Mouse (Mus musculus): Measurements from ENCODE around the gene Faim2. TPM values are rescaled to one million over a fixed set of nuclear protein-coding genes. Genes with fewer than 3 reads are reported as not detected.

The Faim2 gene
- polyA plus RNA-seq, 1 experiment, result 0.81 TPM

GRCm38 (mm10) chr15:99498356-99498755 is 29.6 kb downstream of the Faim2 start:
- no peak overlapping the region for H3K4me3 ChIP-seq (ENCODE audit: control insufficient read depth, insufficient read depth, low read length)
- 78% methylated on average over 4 of the region's 4 CpGs for WGBS
- TF ChIP-seq POLR2A (IDR thresholded peaks at IDR 0.05; ENCODE audit: control insufficient read depth, extremely low read depth, insufficient read depth, low read length, poor library complexity) (no peak), CTCF (IDR thresholded peaks at IDR 0.05; ENCODE audit: borderline replicate concordance, control insufficient read depth, extremely low read depth, insufficient read depth, low read length, poor library complexity) (no peak)
- H3K27ac ChIP-seq (ENCODE audit: control insufficient read depth, insufficient read depth, low read length), result no peak overlapping the region
- H3K27me3 ChIP-seq (ENCODE audit: control insufficient read depth, insufficient read depth, low read length), result no peaks in the 10 kb centered on the region
- no peaks in the 10 kb centered on the region for H3K4me1 ChIP-seq (replicated peaks; ENCODE audit: control insufficient read depth, insufficient read depth, low read length)
- H3K36me3 ChIP-seq (ENCODE audit: control insufficient read depth, insufficient read depth, low read length), result no peaks in the 10 kb centered on the region
- no peak for DNase-seq

- Histone ChIP-seq H3K27ac (ENCODE audit: control insufficient read depth, insufficient read depth, low read length) (no peak overlapping the region), H3K36me3 (ENCODE audit: control insufficient read depth, insufficient read depth, low read length) (no peaks in the 10 kb centered on the region), H3K4me3 (ENCODE audit: control insufficient read depth, insufficient read depth, low read length) (no peak overlapping the region), H3K27me3 (ENCODE audit: control insufficient read depth, insufficient read depth, low read length) (no peaks in the 10 kb centered on the region), H3K4me1 (replicated peaks; ENCODE audit: control insufficient read depth, insufficient read depth, low read length) (no peaks in the 10 kb centered on the region)
- no peak for DNase-seq
- no peak for TF ChIP-seq CTCF (IDR thresholded peaks at IDR 0.05; ENCODE audit: borderline replicate concordance, control insufficient read depth, extremely low read depth, insufficient read depth, low read length, poor library complexity)
- no peak for TF ChIP-seq POLR2A (IDR thresholded peaks at IDR 0.05; ENCODE audit: control insufficient read depth, extremely low read depth, insufficient read depth, low read length, poor library complexity)
- WGBS, result 37% methylated on average over 12 of the region's 12 CpGs
These were observed 30.3 kb downstream of the Faim2 start for GRCm38 (mm10) chr15:99497527-99498242.

- TF ChIP-seq CTCF (IDR thresholded peaks at IDR 0.05; ENCODE audit: borderline replicate concordance, control insufficient read depth, extremely low read depth, insufficient read depth, low read length, poor library complexity) (no peak), POLR2A (IDR thresholded peaks at IDR 0.05; ENCODE audit: control insufficient read depth, extremely low read depth, insufficient read depth, low read length, poor library complexity) (no peak)
- Histone ChIP-seq H3K36me3 (ENCODE audit: control insufficient read depth, insufficient read depth, low read length) (no peaks in the 10 kb centered on the region), H3K4me1 (replicated peaks; ENCODE audit: control insufficient read depth, insufficient read depth, low read length) (no peaks in the 10 kb centered on the region), H3K27me3 (ENCODE audit: control insufficient read depth, insufficient read depth, low read length) (no peaks in the 10 kb centered on the region), H3K4me3 (ENCODE audit: control insufficient read depth, insufficient read depth, low read length) (no peak overlapping the region), H3K27ac (ENCODE audit: control insufficient read depth, insufficient read depth, low read length) (no peak overlapping the region)
- WGBS, result 20% methylated on average over 4 of the region's 4 CpGs
- peak; percentile 35 for DNase-seq
These were observed 30.9 kb downstream of the Faim2 start for GRCm38 (mm10) chr15:99497061-99497460.

GRCm38 (mm10) chr15:99484745-99485144 is 43.2 kb downstream of the Faim2 start:
- Histone ChIP-seq H3K4me1 (replicated peaks; ENCODE audit: control insufficient read depth, insufficient read depth, low read length) (no peaks in the 10 kb centered on the region), H3K27ac (ENCODE audit: control insufficient read depth, insufficient read depth, low read length) (no peak overlapping the region), H3K4me3 (ENCODE audit: control insufficient read depth, insufficient read depth, low read length) (no peak overlapping the region), H3K36me3 (ENCODE audit: control insufficient read depth, insufficient read depth, low read length) (no peaks in the 10 kb centered on the region), H3K27me3 (ENCODE audit: control insufficient read depth, insufficient read depth, low read length) (peaks cover 4% of the 10 kb centered on the region; the same call in 1 of the 2 replicates)
- WGBS, result 41% methylated on average over 6 of the region's 6 CpGs
- TF ChIP-seq CTCF (IDR thresholded peaks at IDR 0.05; ENCODE audit: borderline replicate concordance, control insufficient read depth, extremely low read depth, insufficient read depth, low read length, poor library complexity), result no peak
- no peak for TF ChIP-seq POLR2A (IDR thresholded peaks at IDR 0.05; ENCODE audit: control insufficient read depth, extremely low read depth, insufficient read depth, low read length, poor library complexity)
- DNase-seq, result no peak

- H3K4me1 ChIP-seq (replicated peaks; ENCODE audit: control insufficient read depth, insufficient read depth, low read length), result peaks cover 17% of the 10 kb centered on the region
- no peak for DNase-seq
- no peak overlapping the region for H3K4me3 ChIP-seq (ENCODE audit: control insufficient read depth, insufficient read depth, low read length)
- H3K27me3 ChIP-seq (ENCODE audit: control insufficient read depth, insufficient read depth, low read length), result no peaks in the 10 kb centered on the region
- TF ChIP-seq CTCF (IDR thresholded peaks at IDR 0.05; ENCODE audit: borderline replicate concordance, control insufficient read depth, extremely low read depth, insufficient read depth, low read length, poor library complexity), result no peak
- TF ChIP-seq POLR2A (IDR thresholded peaks at IDR 0.05; ENCODE audit: control insufficient read depth, extremely low read depth, insufficient read depth, low read length, poor library complexity), result no peak
- 71% methylated on average over 1 of the region's 1 CpGs for WGBS
- no peaks in the 10 kb centered on the region for H3K36me3 ChIP-seq (ENCODE audit: control insufficient read depth, insufficient read depth, low read length)
- H3K27ac ChIP-seq (ENCODE audit: control insufficient read depth, insufficient read depth, low read length), result no peak overlapping the region
These were observed 52.2 kb downstream of the Faim2 start for GRCm38 (mm10) chr15:99475814-99476213.

- WGBS, result under 1% methylated on average over 26 of the region's 26 CpGs
- TF ChIP-seq CTCF (IDR thresholded peaks at IDR 0.05; ENCODE audit: borderline replicate concordance, control insufficient read depth, extremely low read depth, insufficient read depth, low read length, poor library complexity) (peak; percentile 62; the same call in 1 of the 2 replicates), POLR2A (IDR thresholded peaks at IDR 0.05; ENCODE audit: control insufficient read depth, extremely low read depth, insufficient read depth, low read length, poor library complexity) (peak; percentile 89)
- H3K4me1 ChIP-seq (replicated peaks; ENCODE audit: control insufficient read depth, insufficient read depth, low read length), result peaks cover 18% of the 10 kb centered on the region
- H3K36me3 ChIP-seq (ENCODE audit: control insufficient read depth, insufficient read depth, low read length), result no peaks in the 10 kb centered on the region
- H3K27me3 ChIP-seq (ENCODE audit: control insufficient read depth, insufficient read depth, low read length), result no peaks in the 10 kb centered on the region
- peak within 1 kb of the TSS; percentile 93 for H3K4me3 ChIP-seq (ENCODE audit: control insufficient read depth, insufficient read depth, low read length)
- DNase-seq, result peak; percentile 92
- H3K27ac ChIP-seq (ENCODE audit: control insufficient read depth, insufficient read depth, low read length), result peak within 1 kb of the TSS; percentile 19; the same call in 1 of the 2 replicates
These were observed 53.4 kb downstream of the Faim2 start, which contains the start of gene Bcdin3d for GRCm38 (mm10) chr15:99474576-99474926. Gene Bcdin3d, minus strand, starts transcription at chr15:99474730.

Measured in thymus, adult 2 months (tissue).